Mouse (Mus musculus) thymus, adult 2 months (tissue): ENCODE results near the gene Timd4.

Experiments used
- CTCF ChIP-seq: fragments of 200-500 bp; IDR thresholded peaks from 2 replicates; pipeline ENCODE4 v1.5.1; 2012; ENCODE audit warnings: mild to moderate bottlenecking, control low read depth, low read length, moderate library complexity, borderline replicate concordance; ENCODE audit not compliant: control insufficient read depth, poor library complexity, insufficient read depth; ENCODE audit errors: extremely low read depth
- POLR2A ChIP-seq: fragments of 200-500 bp; IDR thresholded peaks from 2 replicates; pipeline ENCODE4 v1.6.1; 2012; ENCODE audit warnings: mild to moderate bottlenecking, low read length, control low read depth, moderate library complexity; ENCODE audit not compliant: control insufficient read depth, poor library complexity, insufficient read depth; ENCODE audit errors: extremely low read depth

- TF ChIP-seq CTCF (no peak), POLR2A (no peak)
Measured at GRCm38 (mm10) chr11:46842015-46842726, 31.6 kb downstream of the Timd4 start.
